Mouse (Mus musculus): ENCODE measurements around the gene Sap30. TPM values are rescaled to one million over a fixed set of nuclear protein-coding genes. Genes with fewer than 3 reads are reported as not detected.
"Not testable (repeated sequence)": the region's sequence is repeated elsewhere in the genome, so short reads cannot be mapped to it uniquely, and the experiment has no call there.

Gene Sap30
- polyA plus RNA-seq, 1 experiment from 2014 or later: 78.6 TPM

DNA sequence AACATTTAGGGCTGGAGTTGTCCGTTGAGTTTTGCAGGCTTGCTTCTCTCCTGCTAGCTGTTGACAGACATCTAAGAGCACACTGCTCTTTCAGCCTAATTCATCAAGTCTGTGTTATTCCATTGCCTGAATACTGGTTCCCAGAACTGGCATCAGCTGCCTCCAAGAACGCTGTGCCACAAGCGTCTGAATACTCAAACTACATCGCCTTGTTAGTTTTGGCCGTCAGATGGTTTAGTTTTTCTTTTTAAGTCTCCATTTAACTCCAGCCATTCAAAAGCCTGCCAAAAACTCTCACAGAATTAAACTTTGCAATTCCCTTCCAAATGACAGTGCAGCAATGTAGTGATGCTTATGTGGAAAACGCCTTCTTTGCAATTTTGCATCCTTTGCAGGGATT lies 30.5 kb downstream of the Sap30 start:
- 36% methylated on average over 6 of the region's 6 CpGs for WGBS
- H3K4me2 ChIP-seq (replicated peaks): peak overlapping the region; percentile 1; the same call in 1 of the 2 replicates
- no peak overlapping the region for H3K9ac ChIP-seq (replicated peaks)
- H3K4me3 ChIP-seq: no peak overlapping the region
- H3K27ac ChIP-seq (replicated peaks): peak overlapping the region; percentile 32
- H3K36me3 ChIP-seq: no peaks in the 10 kb centered on the region
- no peaks in the 10 kb centered on the region for H3K9me3 ChIP-seq
- H3K4me1 ChIP-seq: peaks cover 13% of the 10 kb centered on the region
- H3K27me3 ChIP-seq: no peaks in the 10 kb centered on the region
- ATAC-seq (replicated peaks): peak; percentile 79

- H3K4me3 ChIP-seq: no peak within 1 kb of the TSS
- peak; percentile 62 for ATAC-seq (replicated peaks)
- WGBS: 62% methylated on average over 3 of the region's 3 CpGs
- no peaks in the 10 kb centered on the region for H3K9me3 ChIP-seq
- peak within 1 kb of the TSS; percentile 1; the same call in 1 of the 2 replicates for H3K4me2 ChIP-seq (replicated peaks)
- peaks cover 13% of the 10 kb centered on the region for H3K4me1 ChIP-seq
- no peak within 1 kb of the TSS for H3K9ac ChIP-seq (replicated peaks)
- H3K27ac ChIP-seq (replicated peaks): peak within 1 kb of the TSS; percentile 32
- H3K27me3 ChIP-seq: no peaks in the 10 kb centered on the region
- H3K36me3 ChIP-seq: no peaks in the 10 kb centered on the region
Measured at GRCm38 (mm10) chr8:57455765-57456164, 31.9 kb downstream of the Sap30 start, which contains the start of gene Scrg1. Gene Scrg1, plus strand, starts transcription at chr8:57455923.

- H3K36me3 ChIP-seq: no peaks in the 10 kb centered on the region
- H3K4me2 ChIP-seq (replicated peaks): no peak overlapping the region
- H3K9me3 ChIP-seq: no peaks in the 10 kb centered on the region
- H3K4me3 ChIP-seq: no peak overlapping the region
- H3K9ac ChIP-seq (replicated peaks): no peak overlapping the region
- H3K27me3 ChIP-seq: no peaks in the 10 kb centered on the region
- no peak overlapping the region for H3K27ac ChIP-seq (replicated peaks)
- H3K4me1 ChIP-seq: peaks cover 13% of the 10 kb centered on the region
- no peak for ATAC-seq (replicated peaks)
- 87% methylated on average over 2 of the region's 2 CpGs for WGBS
Measured at GRCm38 (mm10) chr8:57453361-57453760, 34.3 kb downstream of the Sap30 start.

DNA sequence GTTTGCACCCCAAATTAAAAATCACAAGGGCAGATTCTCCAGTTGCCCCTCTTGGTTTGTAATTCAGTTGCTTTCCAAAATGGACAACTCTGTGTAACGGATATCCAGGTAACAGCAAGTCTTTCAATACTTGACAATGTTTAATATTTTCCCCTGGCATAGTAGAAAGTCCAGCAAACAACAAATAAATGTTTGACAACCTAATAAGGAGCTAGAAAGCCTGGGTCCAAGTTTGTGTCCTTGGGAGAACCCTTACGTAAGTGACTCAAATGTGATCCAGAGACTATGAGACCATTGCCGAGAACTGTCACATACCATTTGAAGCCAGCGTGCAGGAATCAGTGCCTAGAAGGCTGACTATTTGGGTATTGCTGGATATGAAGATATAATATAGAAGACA lies 35.8 kb downstream of the Sap30 start:
- H3K36me3 ChIP-seq: no peaks in the 10 kb centered on the region
- H3K27me3 ChIP-seq: no peaks in the 10 kb centered on the region
- ATAC-seq (replicated peaks): no peak
- no peak overlapping the region for H3K4me3 ChIP-seq
- no peak overlapping the region for H3K9ac ChIP-seq (replicated peaks)
- peaks cover 6% of the 10 kb centered on the region for H3K4me1 ChIP-seq
- WGBS: 95% methylated on average over 4 of the region's 4 CpGs
- no peak overlapping the region for H3K27ac ChIP-seq (replicated peaks)
- H3K9me3 ChIP-seq: no peaks in the 10 kb centered on the region
- no peak overlapping the region for H3K4me2 ChIP-seq (replicated peaks)

GRCm38 (mm10) chr8:57450726-57451125 lies 36.9 kb downstream of the Sap30 start:
- Histone ChIP-seq H3K4me2 (replicated peaks) (no peak overlapping the region), H3K27me3 (no peaks in the 10 kb centered on the region), H3K4me3 (no peak overlapping the region), H3K4me1 (no peaks in the 10 kb centered on the region), H3K9ac (replicated peaks) (no peak overlapping the region), H3K27ac (replicated peaks) (no peak overlapping the region), H3K36me3 (no peaks in the 10 kb centered on the region), H3K9me3 (no peaks in the 10 kb centered on the region)
- WGBS: 77% methylated on average over 7 of the region's 7 CpGs
- no peak for ATAC-seq (replicated peaks)

DNA sequence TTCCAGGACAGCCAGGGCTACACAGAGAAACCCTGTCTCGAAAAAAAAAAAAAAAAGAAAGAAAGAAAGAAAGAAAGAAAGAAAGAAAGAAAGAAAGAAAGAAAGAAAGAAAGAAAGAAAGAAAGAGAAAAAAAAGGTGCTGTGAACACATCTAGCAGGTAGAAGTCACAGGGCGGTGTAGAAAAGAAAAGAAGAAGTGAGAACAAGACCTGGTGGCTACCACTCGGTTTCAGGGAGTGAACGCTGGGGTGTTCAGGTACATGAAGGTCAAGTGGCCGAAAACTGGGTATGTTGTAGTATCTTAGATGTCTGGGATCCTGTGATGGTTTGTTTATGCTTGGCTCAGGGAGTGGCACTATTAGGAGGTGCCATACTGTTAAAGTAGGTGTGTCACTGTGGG lies 41.8 kb downstream of the Sap30 start:
- H3K9me3 ChIP-seq; H3K27me3 ChIP-seq; H3K36me3 ChIP-seq; H3K4me2 ChIP-seq (replicated peaks); H3K27ac ChIP-seq (replicated peaks); H3K9ac ChIP-seq (replicated peaks); H3K4me3 ChIP-seq; H3K4me1 ChIP-seq; ATAC-seq (replicated peaks): not testable (repeated sequence)
- 91% methylated on average over 5 of the region's 5 CpGs for WGBS

- WGBS: 77% methylated on average over 4 of the region's 4 CpGs
- Histone ChIP-seq H3K27ac (replicated peaks) (no peak overlapping the region), H3K4me2 (replicated peaks) (no peak overlapping the region), H3K27me3 (no peaks in the 10 kb centered on the region), H3K4me1 (no peaks in the 10 kb centered on the region), H3K4me3 (no peak overlapping the region), H3K9ac (replicated peaks) (no peak overlapping the region), H3K9me3 (no peaks in the 10 kb centered on the region), H3K36me3 (no peaks in the 10 kb centered on the region)
- no peak for ATAC-seq (replicated peaks)
Measured at GRCm38 (mm10) chr8:57443289-57443688, 44.4 kb downstream of the Sap30 start.

- Histone ChIP-seq H3K4me3 (no peak overlapping the region), H3K27ac (replicated peaks) (no peak overlapping the region), H3K4me1 (no peaks in the 10 kb centered on the region), H3K9me3 (no peaks in the 10 kb centered on the region), H3K4me2 (replicated peaks) (no peak overlapping the region), H3K36me3 (no peaks in the 10 kb centered on the region), H3K9ac (replicated peaks) (no peak overlapping the region), H3K27me3 (no peaks in the 10 kb centered on the region)
- 84% methylated on average over 5 of the region's 5 CpGs for WGBS
- no peak for ATAC-seq (replicated peaks)
Measured at GRCm38 (mm10) chr8:57441556-57441955, 46.1 kb downstream of the Sap30 start.

- H3K9ac ChIP-seq (replicated peaks): no peak overlapping the region
- no peaks in the 10 kb centered on the region for H3K27me3 ChIP-seq
- ATAC-seq (replicated peaks): no peak
- no peak overlapping the region for H3K4me3 ChIP-seq
- peaks cover 4% of the 10 kb centered on the region; the same call in 1 of the 2 replicates for H3K4me1 ChIP-seq
- no peak overlapping the region for H3K27ac ChIP-seq (replicated peaks)
- 80% methylated on average over 4 of the region's 4 CpGs for WGBS
- H3K36me3 ChIP-seq: no peaks in the 10 kb centered on the region
- no peaks in the 10 kb centered on the region for H3K9me3 ChIP-seq
- H3K4me2 ChIP-seq (replicated peaks): no peak overlapping the region
Measured at GRCm38 (mm10) chr8:57441131-57441530, 46.5 kb downstream of the Sap30 start.

GRCm38 (mm10) chr8:57436437-57436796 lies 51.2 kb downstream of the Sap30 start:
- no peaks in the 10 kb centered on the region for H3K9me3 ChIP-seq
- no peak overlapping the region for H3K27ac ChIP-seq (replicated peaks)
- peak overlapping the region; percentile 22; the same call in 1 of the 2 replicates for H3K4me2 ChIP-seq (replicated peaks)
- H3K4me1 ChIP-seq: peaks cover 12% of the 10 kb centered on the region
- H3K4me3 ChIP-seq: no peak overlapping the region
- no peak overlapping the region for H3K9ac ChIP-seq (replicated peaks)
- no peaks in the 10 kb centered on the region for H3K36me3 ChIP-seq
- ATAC-seq (replicated peaks): peak; percentile 64
- no peaks in the 10 kb centered on the region for H3K27me3 ChIP-seq
- 55% methylated on average over 9 of the region's 9 CpGs for WGBS

DNA sequence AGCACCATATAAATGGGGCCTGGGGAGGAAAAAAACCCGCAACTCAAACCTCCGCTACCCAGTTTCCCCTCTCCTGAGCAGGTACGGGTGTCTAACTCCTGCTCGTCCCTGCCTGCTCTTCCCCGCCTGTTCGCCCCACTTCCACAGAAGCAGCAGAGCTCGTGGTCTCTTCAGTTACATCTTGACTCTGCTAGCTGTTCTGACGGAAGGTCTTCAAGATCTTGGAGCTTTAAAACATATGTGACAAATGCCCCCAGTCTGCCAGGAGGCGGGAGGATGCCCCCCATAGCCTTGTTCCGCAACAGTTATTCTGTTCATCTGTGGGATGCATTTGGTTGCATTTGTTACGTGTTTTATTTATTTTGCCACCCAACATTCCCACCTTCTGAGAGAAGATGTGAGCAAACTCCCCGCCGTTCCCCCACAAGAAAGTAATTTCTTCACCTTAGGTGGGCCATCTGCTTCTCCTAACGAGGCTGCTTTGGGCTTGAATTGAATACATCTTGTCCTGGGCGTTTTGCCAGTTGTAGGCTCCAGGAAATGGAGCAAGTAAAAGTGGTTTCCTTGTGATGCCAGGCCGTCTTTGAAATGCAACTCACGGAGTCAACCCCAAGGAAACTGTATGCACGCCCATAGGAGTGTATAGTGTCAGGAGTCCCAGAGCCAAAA lies 51.8 kb downstream of the Sap30 start:
- Histone ChIP-seq H3K9ac (replicated peaks) (no peak overlapping the region), H3K36me3 (no peaks in the 10 kb centered on the region), H3K27ac (replicated peaks) (peak overlapping the region; percentile 40), H3K27me3 (no peaks in the 10 kb centered on the region), H3K4me3 (no peak overlapping the region), H3K4me2 (replicated peaks) (peak overlapping the region; percentile 22), H3K4me1 (peaks cover 12% of the 10 kb centered on the region), H3K9me3 (no peaks in the 10 kb centered on the region)
- WGBS: 34% methylated on average over 18 of the region's 18 CpGs
- peak; percentile 79 for ATAC-seq (replicated peaks)

GRCm38 (mm10) chr8:57432802-57433201 lies 54.9 kb downstream of the Sap30 start:
- H3K9ac ChIP-seq (replicated peaks): no peak overlapping the region
- H3K27me3 ChIP-seq: peaks cover 10% of the 10 kb centered on the region; the same call in 1 of the 2 replicates
- peaks cover 15% of the 10 kb centered on the region for H3K4me1 ChIP-seq
- H3K4me3 ChIP-seq: no peak overlapping the region
- no peak overlapping the region for H3K4me2 ChIP-seq (replicated peaks)
- no peaks in the 10 kb centered on the region for H3K36me3 ChIP-seq
- H3K27ac ChIP-seq (replicated peaks): no peak overlapping the region
- no peaks in the 10 kb centered on the region for H3K9me3 ChIP-seq
- ATAC-seq (replicated peaks): no peak
- WGBS: 87% methylated on average over 5 of the region's 5 CpGs

All from forebrain, embryonic 15.5 days (tissue).